Mouse (Mus musculus) olfactory bulb, adult 2 months (tissue): ENCODE measurements around the gene Exosc10.

Experiments used
- CTCF ChIP-seq: fragments of 200-500 bp; IDR thresholded peaks from 2 replicates; pipeline ENCODE4 v1.5.1; 2012; ENCODE audit warnings: low read depth, mild to moderate bottlenecking, low read length, moderate library complexity; ENCODE audit not compliant: insufficient read depth
- POLR2A ChIP-seq: fragments of 200-500 bp; IDR thresholded peaks from 2 replicates; pipeline ENCODE4 v1.6.1; 2012; ENCODE audit warnings: mild to moderate bottlenecking, low read depth, low read length, moderate library complexity; ENCODE audit not compliant: insufficient read depth

DNA sequence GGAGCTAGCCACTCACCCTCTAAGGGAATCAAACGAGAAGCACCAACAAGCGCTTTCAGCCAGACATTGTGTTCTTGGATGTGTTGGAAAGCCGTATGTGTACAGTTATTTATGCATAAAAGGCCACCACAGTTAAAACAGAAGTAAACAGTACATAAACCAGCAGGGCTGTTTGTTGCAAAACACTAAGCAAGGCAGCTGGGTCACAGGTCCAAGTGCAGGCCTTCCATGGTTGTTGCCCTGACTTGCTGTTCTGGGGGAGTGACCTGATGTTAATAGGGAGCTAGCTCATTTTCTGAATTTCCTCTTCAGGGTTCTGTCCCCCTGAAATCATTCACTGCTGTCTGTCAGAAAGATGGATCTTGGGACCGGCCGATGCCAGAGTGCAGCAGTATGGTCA lies 51.6 kb downstream of the Exosc10 start:
- TF ChIP-seq CTCF (no peak), POLR2A (no peak)
